Mouse (Mus musculus) erythroblast, embryonic 14.5 days (primary cell): ENCODE measurements at regions not wholly inside any gene's neighbourhood (a gene's known extent, or its start where the extent isn't known, plus 50 kb on each side); places are given as distances from the start of the nearest gene placed in this dataset.

Experiments
- GATA1 ChIP-seq: IDR thresholded peaks from 2 replicates; pipeline ENCODE4 v1.6.1; 2012; ENCODE audit warnings: low read length, inconsistent platforms, mixed read lengths
- TAL1 ChIP-seq: IDR thresholded peaks from 3 replicates; pipeline ENCODE4 v1.6.1; 2012; ENCODE audit warnings: low read length, inconsistent platforms, mixed read lengths

DNA sequence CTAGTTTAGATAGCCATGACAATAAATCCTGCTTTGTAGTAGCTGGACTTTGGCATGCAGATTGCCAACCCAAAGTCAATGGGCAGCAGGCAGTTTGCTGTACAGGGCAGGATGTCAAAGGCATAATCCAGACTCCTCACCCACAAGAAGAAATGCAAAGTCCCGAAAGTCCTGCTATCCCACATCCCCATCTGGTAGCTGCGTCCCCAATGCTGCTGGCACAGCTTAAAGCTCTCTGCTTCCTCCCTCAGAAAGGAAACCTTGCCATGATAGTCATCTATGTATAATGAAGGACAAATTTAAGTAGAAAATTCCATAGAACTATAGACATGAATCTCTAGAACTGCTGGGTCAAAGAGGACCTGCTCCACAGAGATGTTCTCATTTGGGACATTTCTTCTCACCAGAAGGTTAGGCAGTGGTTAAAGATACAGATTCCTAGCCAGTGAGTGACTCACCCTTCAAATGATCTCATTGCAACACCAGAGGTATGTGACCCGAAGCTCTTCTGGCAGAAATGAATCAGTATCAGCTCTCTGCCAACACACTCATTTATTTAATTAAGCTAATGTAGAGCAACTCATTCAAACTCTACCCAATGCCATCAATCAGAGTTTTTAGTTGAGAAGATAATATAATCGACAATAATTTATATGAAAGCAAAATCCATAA is 217.3 kb upstream of the Tusc1 start:
- TF ChIP-seq TAL1 (no peak), GATA1 (no peak)
